Mouse (Mus musculus) ovary, adult 18-20 months (tissue): Measurements from ENCODE around the gene Csnk1g2.

ENCODE experiments used
- DNase-seq: peaks from one replicate; pipeline ENCODE4 v3.0.0; 2022; ENCODE audit warnings: low spot score, mixed read lengths

The Csnk1g2 gene

DNA sequence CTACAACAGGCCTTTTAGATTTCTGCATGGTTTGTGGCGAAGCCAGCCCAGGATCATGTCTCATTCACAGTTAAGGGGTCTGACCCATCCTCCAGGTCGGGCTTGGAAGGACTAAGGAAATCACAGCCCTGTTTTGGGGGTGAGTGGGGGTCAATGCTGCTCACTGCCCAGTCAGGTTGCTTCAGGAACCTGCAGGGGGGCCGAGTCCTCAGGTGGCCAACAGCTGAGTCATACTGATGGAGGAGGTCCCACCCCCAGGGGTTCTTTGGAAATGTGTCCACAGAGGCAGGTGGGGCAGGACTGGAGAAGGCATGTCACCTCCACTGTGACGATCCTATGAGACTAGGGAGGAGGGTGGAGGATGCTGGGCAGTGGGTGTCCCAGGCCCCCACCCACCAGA lies 42.8 kb downstream of the Csnk1g2 start:
- DNase-seq = no peak

DNA sequence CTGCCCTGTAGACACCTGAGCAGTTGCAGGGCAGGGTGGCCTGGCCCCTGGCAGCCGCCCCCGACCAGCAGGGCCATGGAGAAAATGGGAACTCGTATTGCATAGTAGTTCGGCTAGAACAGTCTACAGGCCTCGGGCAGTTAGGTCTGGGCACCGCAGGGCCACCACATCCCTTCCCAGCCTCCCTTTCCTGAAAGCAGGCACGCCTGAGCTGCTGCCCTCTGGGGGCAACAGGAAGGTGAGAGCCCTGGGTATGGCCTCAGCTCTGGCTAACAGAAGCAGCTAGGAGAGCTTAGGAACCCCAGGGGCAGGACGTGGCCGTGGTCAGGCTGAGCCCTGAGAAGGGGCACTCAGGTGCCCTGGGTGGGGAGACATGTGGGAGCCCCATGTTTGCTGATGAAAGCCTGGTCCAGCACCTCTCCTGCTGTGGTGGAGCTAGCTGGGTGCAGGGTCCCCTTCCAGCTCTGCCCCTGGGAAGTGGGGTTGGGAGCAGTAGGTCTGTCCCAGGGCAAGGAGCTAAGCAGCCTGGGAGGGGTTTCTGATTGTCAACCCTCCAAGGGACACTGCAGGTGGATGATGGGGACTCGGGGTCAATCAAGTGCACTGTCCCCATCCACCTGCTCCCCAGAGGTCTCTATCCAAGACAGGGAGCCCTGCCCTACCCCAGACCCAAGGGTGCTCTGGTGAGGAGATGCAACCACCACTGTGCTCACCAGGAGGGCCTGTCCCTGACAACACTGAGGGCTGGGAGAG lies 43.5 kb downstream of the Csnk1g2 start:
- no peak for DNase-seq

DNA sequence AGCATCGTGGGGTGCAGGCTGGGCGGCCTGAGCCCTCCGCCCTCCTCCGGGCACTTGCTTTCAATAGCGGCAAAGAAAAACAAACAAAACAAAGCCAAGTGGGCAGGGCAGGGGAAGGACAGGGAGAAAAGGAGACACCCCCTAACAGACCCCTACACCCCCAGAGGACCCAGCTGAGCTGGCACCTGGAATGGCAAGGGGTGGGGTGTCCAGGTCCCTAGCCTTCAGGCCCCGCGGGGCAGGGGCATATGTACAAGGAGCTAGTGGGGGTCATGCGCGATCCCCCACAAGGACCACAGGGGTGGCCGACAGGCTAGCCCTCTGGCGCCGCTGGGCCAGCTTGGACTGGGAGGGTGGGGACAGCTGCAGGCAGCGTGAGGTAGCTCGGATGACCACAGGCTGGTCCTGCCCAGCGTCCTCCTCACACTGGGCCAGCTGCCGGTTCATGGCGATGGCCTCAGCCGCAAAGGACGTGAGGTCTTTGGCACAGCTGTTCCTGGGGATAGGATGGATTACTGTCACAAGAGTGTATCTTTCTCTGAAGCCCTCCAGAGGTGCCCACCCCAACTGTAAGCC lies 44.3 kb downstream of the Csnk1g2 start:
- DNase-seq = no peak

DNA sequence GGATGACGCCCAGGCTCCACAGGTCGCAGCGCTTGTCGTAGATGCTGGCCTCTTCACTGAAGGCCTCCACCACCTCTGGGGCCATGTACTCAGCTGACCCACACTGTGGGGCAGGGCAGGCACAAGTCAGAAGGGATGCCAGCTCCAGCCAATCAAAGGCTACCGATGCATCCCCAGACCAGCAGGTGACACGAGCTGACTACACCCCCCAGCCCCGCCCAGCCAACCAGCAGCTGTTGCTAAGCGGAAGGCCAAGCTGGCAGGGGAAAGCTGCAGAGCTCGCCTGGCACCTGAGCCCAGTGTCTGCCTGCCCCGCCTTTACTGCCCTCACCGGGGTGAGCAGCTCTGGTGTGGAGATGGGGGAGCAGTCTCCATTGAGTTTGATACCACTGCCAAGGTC lies 46.0 kb downstream of the Csnk1g2 start:
- no peak for DNase-seq

DNA sequence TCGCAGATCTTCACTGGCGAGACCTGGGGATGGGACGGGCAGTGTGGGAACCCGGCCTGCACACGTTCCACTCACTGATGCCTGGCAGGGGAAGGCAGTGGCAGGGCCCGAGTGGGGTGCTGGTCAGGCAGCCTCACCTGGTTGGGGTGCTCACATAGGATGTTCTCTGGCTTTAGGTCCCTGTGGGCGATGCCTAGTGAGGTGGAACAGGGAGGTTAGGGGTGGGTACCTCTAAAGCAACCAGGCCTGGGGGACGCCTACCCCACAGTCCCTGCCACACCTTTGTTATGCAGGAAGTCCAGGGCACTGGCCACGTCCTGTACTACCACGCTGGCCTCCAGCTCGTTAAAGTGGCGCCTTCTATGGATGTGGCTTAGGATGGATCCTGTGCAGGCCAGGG lies 46.4 kb downstream of the Csnk1g2 start:
- DNase-seq = no peak

DNA sequence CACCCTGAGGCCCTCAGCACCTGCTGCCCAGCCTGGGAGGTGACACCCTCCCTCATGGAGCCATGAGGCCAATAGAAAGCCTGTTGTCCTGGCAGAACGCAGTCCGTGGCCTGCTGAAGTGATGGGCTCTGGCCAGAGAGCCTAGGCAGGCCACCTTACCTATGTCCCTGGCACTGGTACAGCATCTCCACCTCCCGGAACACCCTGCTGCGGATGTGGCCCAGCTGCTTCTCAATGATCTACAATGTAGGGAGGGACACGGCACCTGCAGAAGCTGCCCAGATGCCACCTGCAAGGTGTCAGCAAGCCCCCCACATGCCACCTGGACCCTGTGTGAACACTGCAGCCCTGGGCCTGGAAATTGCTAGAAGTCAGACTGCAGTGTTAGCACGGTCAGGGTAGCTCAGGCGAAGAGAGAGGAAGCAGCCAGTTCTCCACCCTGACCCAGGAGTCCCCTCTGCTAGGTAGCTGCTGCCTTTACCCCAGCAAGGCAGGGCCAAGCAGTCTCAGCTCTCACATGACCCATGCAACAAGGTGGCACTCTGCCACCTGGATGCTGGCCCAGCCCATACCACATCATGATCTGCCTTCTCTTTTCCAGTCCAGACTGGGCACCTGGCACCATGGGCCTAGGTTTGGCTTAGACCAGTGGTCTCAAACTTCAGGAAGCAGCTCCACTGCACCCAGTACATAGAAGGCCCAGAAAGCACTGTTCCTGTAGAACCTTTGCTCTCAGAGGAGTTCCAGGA lies 47.3 kb downstream of the Csnk1g2 start:
- DNase-seq = peak; percentile 51

DNA sequence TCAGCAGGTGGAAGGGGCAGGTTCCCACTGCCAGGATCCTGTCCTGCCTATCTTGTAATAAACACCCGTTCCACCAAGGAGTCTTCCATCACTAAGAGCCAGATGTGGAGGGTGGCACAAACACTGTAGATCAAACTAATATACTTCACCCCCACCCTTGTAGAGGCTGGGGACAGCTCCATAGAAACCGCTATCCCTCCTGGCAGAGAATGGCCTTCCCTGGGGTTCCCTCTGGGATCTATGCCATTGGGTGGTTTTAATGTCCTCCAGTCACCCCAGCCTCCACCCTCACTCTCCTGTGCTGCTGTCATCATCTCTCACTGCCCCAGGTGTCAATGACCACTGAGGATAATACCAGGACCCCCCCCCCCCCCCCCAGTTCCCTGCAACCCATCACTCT lies 47.9 kb downstream of the Csnk1g2 start:
- no peak for DNase-seq

DNA sequence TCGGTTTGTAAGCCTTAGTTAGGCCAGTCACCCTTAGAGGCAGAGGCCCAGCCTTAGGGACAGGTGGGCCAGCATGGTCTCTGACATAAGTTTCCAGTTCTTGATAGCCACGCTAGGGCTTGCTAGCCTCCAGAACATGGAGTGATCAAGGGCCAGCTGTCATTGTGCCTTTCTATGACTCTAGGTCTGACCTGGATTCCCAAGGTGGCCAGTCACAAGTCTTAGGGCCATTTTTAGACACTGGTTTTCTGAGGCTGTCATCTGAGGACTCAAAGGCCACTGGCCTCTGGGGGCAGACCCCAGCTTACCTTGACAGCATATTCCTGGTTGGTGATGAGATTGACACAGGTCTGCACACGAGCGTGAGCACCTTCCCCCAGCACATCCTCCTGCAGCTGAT lies 48.6 kb downstream of the Csnk1g2 start:
- no peak for DNase-seq

DNA sequence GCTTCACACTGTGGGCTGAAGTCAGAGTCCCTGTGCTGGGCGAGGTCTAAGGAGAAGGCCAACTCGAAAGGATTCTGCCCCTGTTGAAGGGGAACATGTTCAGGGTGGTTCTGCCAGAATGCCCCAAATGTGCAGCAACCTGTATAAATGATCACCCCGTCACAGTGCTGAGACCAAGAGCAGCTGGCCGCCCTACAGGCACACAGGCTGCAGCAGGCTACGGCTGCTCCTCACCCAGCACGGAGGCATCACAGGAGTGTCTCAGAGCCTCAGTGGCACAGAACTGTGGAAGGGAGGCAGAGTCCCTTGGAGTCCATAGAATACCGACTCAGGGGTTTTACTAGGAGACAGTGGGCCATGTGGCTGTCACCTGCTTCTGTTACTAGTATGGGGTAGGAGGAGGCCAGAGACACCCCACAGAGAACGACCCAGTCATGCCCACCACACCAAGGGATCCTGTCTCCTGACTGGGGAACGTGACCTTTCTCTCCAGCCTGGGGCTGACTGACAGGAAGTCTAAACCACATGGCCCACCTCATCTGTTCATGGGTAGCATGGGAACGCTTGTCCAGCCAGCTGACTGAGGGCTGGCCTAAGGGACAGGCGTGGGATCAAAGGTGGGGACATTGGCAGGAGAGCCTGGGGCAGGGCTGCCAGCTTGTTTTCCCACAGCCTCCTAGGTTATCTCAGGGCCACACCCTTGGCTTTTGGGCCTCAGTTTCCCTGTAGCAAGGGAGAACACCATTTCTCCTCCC lies 49.5 kb downstream of the Csnk1g2 start:
- DNase-seq = no peak

DNA sequence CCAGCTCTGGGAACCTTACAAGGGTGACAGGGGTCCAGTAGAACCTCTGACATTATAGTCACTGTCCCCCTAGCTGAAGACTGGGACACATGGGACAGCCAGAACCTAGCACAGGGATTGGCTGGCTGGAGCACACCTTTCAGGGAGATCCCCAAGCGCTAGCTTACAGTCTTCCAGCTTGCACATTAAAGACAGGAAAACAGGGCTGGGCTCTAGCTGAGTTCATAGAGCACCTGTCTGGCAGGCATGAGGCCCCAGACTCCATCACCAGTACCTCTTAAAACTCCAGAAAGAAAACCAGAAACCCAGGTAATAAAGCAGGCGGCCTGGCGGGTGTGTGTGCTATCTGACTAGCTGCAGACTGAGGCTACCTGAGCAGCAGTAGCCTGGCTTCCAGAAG lies 51.1 kb downstream of the Csnk1g2 start:
- DNase-seq = no peak

DNA sequence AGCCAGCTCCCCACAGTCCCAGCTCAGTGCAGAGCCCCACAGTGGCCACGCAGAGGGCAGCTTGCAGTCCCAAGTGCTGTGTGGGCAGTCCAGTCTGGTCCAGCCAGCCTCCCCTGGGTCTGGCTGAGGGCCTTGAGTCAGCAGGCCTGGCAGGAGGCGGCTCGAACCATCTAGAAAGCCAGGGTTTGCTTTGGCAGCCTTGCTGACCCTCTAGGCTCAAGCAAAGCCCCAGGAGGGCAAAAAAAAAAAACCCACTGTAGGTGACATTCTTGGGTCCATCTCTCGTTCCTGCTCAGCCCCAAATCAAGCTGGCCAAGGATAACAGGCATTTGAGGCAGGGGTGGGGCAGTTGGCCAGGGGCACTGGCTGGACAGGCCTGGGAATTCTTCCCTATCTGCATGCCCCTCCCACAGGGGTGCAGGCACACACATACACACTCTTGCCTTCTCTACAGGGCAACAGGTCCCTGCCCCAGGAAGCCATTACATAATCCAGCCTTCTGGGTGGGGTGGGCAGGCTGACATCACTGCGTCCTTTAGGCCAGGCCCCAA lies 51.6 kb downstream of the Csnk1g2 start:
- DNase-seq = peak; percentile 47

DNA sequence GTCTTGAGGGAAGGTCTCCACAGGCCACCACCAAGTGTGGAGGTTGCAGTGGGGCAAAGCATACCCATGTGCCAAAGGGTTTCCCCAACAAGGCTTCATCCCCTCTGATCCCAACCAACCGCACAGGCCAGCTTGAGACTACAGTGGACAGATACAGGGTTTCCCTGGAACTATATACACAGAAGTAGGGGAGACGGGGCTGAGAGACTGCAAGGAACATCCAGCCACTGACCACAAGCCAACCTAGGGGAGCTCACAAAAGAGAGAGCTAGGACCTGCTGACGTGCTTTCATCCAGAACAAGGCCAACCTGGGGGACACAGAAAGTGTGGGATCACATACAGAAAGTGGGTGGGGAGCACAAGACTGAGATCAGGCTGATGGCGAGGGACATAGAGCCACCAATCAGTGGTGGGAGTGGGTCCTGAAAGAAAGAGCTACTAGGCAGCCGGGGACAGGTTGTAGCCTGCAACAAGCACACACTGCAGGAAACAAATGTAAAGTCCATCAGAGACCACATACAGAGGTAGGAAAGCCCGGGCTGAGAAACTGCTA lies 52.3 kb downstream of the Csnk1g2 start:
- no peak for DNase-seq

DNA sequence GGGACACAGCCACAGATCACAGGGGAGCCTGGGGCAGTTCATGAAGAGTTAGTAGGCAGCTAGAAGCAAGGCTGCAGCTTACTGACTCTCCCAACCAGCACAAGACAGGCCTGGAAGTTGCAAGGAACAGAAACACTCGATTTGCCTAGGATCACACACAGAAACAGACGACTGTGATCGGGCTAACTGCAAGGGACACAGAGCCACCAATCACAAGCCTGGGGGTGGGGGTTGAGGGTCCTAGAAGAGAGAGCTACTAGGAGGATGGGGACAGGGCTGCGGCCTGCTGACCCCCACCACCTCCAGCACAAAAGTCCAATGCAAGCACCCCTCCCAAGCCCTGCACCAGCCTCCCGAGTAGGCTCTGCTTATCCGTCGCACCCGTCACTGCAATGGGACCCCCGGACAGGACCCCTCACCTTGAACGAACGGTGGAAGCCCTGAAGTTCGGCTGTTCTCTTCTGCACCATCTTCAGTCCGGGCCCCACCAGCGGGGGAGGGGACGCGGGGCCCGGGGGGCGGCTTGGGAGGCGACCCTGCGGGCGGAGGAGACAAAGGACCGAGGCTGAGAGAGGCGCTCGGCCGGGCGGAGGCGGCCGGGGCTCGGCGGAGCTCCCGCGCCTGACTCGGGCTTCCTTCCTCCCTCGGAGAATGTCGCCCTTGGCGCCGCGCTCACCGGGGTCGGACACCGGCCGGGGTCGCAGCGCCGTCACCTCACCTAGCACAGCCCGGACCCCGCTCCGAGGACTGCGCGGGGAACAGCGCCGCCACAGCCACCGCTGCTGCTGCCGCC lies 53.0 kb downstream of the Csnk1g2 start:
- no peak for DNase-seq

DNA sequence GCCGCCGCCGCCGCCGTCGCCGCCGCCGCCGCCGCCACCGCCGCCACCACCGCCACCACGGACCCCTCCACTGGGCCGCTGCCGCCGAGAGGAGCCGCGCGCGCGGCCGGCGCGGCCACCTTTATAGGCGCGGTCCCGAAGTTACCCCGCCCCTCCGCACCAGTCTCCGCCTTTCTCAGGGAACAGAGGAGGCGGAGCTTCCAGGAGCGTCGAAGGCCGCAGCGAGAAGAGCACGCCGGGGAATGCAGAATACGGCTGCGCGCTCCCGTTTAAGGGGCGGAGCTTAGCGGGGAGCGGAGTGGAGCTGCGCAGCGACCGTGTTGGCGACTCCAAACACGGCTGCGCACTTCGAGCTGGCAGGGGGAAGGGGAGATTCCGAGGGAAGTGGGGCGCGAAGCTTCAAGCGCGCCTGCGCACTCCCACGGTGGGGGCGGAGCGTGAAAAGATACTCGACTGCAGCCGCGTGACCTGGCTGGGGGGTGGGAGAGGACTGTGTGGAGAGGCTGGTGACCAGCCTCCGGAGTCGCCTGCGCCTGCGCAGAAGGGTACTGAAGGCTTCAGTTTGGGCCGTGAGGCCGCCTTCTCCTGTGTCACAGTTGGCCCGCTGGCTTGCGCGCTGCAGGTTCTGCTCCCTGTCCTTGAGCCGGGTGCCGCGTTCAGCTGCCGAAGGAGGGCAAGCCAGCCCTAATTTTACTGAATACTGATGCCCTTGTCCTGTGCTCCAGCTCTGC lies 53.7 kb downstream of the Csnk1g2 start:
- peak; percentile 100 for DNase-seq

DNA sequence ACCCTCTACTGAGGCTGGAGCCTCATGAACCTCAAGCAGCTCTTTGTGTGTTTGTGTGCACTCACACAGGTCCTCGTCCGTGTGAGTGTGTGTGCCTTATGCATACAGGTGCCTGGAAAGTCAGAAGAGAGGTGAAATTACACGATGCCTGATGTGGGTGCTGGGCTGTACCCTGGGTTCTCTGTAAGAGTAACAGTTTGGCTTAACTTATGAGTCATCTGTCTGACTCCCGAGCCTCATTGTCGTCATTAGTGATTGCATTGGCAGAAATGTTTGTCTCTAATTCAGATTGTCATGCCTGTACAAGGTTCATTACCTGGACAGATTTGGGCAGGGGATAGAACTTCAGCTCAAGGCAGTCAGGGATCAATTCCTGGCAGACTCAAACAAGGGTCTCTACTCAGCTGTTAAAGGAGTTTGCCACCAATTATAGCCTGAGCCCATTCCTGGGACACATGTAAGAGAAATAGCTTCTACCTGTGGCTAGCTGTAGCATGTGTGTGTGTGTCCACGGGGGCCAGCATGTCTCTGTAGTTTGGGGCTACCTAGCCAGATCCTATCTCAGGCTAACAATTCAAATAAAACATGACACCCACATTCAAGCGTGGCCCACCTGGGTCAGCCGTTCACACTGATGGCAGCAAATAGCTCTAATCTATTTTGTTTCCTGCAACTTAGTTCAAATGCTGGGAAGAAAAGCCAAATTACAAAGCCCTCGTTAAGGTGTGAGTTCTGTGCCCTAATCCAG lies 54.7 kb downstream of the Csnk1g2 start:
- DNase-seq = no peak

DNA sequence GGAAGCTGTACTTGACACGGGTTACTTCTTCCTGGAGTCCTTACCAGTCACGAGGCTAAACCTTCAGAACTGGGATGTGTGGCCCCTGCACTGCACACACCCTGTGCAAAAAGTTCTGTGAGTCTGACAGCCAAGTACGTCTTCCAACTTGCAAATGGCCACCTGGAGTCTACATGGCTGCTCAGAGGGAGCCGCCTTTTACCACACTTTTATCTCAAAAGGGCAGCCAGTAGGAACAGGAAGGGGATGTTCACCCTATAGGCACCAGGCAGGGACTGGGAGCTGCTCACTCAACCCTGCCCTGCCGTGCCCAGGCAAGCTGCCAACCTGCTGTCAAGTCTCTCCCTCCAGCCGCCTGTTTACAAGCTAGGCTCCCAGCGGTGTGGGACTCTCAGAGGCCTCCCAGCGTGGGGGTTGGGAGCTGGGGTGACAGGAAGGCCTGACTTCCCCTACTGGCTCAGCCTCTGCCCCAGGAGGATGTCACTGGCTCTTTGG lies 55.4 kb downstream of the Csnk1g2 start, which contains the start of gene Mknk2:
Gene Mknk2 (minus strand): TSS at position 171 of the 495 bp plus-strand sequence.
- DNase-seq = peak; percentile 89

DNA sequence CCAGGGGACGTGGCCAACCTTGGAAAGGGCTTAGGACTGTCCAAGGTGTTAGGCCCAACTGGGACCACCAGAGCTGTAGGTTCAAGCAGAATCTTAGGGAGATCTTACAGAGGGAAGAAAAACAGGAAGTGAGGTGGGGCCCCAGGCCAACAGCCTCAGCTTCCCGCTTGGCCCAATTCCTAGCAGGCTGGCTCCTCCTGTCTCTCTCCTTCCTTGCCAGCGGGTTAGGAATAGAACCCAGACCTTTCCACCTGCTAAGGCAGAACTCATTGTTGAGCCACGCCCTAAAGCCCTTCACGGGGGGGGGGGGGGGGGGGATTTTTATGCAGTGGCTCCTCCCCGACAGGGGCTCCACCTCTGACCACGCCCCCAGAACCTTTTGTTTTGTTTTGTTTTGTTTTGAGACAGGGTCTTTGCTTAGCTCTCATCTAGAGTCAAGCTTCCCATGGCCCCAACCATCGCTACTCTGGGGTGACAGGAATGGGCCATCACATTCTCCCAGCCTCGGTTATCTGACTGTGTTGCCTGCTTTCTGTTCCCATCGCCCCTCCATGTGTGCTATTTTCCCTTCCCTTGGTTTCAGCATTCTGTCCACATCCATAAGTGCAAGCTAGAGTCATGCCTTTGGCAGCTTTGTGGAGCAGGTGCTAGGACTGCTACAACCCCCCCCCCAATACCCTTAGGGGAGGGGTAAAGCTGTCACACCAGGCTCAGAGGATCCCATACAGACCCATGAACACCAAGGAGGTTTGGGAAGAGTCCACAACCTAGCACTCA lies 56.2 kb downstream of the Csnk1g2 start:
- no peak for DNase-seq

DNA sequence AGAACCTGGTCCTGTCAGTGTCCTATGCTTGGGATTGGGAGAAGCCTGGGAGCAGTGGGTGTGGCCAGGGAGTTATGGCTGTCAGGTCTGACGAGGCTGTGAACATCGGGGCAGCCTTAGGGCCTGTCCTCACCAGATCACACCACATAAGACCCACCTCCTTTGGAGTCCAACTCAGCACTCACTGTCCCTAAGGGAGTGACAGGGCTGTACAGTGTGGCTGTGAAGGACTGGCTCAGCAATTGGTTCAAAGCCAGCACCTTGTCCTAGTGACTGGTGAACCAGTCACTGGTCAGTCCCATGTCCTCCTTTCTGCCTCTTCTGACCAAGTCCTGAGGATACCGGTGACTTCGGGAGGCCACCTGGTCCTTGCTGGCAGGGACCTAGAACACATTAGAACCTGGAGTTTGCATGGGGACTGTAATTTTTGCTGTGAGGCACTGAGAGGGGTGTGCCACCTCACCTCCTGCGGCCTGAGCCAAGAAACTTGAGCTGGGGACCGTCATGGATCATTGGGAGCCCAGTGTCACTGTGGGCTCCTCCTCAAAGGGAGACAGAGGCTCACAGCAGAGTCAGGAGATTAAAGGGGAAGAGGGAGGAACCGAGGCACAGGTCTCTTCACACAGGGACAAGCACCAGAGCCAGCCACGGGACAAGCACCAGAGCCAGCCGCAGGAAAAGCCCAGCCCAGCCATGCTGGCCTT lies 57.1 kb downstream of the Csnk1g2 start:
- DNase-seq = no peak
